Mouse (Mus musculus) lung, postnatal 36 days (tissue): Measurements from ENCODE around the gene Rab5if.
A peak's percentile ranks its signal among the peaks of the same experiment; 100 is the strongest.
"Not testable (repeated sequence)": the region's sequence is repeated elsewhere in the genome, so short reads cannot be mapped to it uniquely, and the experiment has no call there.

Experiments
- DNase-seq: peaks from one replicate; pipeline ENCODE4 v3.0.0; 2022; ENCODE audit warnings: mixed read lengths

The Rab5if gene

DNA sequence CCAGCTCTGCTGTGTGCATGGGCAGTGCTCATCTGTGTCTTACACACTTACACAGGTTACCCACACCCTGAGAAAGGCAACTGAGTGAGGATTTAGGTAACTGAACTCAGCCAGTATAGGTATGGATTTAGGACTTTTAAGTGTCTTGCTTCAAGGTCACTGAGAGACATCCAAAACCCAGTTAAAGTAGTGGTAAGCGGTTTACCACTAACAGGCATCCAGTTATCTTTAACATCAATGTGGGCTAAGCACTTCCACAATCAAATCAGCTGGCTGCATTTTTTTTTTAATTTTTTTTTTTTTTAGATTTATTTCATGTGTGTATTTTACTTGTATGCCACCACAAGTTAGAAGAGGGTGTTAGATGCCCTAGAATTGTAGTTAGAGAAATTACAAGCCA lies 6.6 kb upstream of the Rab5if start:
- no peak for DNase-seq

DNA sequence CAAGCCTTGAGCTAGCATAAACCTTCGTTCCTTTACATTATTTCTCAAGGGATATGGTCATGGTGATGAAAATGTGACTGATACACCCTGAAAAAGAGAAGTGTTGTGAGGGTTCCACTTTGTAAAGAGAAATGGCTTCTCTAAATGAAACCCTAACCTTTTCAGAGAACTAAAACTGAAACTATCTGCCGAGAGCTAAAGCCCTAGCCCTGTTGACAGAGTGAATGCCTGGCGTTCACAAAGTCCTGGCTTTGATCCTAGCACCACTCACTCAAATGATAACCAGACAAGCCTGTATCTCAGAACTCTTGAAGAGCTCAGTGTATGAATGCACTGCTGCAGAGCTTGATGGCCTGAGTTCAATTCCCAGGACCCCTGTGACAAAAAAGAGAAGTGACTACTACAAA lies 5.5 kb upstream of the Rab5if start:
- DNase-seq, result no peak

DNA sequence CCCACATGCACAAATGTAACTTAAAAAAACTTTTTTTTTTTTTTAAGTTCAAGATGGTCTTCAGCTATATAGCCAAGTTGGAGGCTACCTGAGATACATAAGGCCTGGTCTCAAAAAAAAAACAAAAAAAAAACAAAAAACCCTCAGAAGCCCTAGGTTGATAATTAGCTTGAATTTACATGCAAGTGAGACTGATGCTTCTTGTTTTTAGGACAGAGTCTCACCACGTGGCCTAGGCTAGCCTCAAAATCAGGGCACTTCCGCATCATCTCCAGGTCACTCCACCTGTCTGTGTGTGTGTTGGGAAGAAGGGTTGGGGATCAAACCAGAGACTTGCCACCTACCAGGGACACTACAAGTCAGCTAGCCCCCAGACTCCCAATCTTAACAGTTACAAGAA lies 5.1 kb upstream of the Rab5if start, which contains the start of gene 4930518I15Rik:
TSS of gene 4930518I15Rik (minus strand) at position 112 of the 400 bp plus-strand sequence.
- no peak for DNase-seq

DNA sequence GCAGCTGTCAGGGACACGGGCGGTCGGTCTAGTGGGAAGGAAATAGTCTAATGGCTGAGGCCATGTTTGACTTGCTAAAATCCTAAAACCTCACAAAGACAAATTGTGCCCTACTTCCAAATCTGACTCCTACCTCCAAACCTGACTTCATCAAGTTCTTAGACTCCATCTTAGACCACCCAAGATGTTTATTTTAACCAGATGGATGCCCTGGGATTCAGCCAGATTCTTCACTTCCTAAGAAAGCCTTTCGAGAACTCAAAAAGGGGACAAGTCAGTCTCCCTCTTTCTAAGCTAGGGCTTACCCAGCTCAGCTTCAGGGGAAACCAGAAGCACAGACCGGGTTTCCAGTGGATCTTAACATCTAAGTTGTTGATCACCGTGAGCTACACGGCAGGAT lies 4.3 kb upstream of the Rab5if start:
- no peak for DNase-seq

DNA sequence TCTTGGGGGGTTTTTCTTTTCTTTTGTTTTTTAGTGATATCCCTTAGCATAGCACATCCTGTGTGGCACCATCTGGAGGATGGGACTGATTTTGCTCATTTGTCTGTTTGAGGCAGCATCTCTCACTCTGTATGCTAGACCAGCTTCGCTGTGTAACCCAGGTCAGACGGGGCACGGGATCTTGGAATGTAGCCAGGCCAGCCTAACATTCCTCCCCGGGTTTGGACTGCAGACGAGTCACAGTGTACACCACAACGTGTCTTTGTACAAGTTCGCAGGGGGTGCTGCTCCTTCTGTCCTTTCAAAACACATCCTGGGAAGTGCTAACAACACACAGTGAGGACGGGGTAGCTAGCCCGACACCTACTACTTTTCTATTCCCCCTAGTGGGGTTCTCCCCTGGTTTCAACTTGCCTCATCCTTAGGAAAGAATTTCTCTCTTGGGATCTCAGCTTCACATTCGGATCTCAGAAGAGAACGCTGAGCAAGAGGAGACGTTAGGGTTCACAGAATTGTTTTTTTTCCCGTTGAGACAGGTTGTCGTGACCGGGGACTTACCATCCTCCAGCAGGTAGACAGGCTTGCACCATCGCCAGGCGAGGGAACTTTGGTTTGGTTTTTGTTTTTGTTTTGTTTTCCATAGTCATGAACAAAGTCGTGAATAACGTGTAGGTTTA lies 749 bp upstream of the Rab5if start:
- no peak for DNase-seq

DNA sequence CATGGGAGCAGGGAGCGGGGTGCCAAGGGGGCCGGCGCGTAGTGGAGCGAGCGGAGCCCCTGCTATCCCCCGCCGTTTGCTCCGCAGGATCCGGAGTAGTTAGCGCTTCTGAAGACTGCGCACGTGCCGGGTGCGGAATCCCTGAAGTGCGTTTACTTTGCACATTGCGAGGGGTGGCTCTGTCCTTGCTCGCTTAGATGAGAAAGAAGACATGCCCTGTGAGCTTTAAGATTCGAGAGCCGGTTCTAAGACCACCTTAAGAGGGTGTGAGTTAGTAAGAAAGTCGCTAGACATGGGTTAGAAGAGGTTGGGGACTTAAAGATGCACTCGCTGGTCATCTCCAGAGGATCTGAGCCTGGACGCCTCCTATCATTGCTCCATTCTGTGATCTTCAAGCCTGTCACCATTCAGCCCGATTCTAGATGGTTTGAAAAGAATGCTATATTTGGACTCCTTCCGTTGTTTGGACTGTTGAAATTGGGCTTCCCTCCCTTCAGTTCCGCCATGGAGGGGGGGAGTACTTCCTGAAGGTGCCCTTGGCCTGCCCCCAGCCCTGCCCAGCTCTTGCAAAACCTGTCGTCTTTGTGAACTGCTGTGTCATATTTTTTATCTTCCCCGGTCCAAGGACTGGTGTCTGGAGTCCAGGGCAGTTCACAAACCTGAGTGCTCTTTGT lies 696 bp downstream of the Rab5if start:
- peak; percentile 89 for DNase-seq

DNA sequence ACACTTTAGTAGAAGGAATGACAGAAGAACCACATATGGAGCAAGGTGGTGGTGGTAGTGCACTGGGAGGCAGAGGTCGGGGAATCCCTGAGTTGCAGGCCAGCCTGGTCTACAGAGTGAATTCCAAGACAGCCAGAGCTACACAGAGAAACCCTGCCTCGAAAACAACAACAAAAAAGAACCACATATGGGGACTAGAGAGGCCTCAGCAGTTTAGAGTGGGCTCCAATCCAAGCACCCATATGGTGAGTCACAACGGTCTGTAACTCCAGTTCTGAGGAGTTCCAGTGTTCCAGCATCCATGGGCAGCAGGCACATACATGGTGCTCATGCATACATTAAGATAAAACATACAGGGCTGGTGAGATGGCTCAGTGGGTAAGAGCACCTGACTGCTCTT lies 1.6 kb downstream of the Rab5if start:
- DNase-seq, result no peak

DNA sequence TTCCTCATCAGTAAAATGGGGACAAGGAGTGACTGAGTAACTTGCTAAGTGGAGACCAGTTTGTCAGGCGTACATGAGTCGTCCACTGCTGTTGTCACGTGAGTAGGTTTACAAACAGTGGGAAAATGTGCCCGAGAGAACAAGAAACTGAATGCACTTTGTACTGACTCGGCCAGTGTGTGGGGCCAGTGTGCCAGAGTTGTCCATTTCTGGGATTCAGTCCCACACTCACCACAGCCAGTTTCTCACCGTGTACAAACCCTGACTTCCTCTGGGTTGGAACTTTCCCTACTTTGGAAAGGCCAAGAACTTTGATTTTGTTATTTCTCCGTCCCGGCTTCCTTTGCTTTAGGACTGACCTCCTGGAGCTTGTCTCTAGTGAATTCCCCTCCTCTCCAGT lies 6.1 kb downstream of the Rab5if start:
- DNase-seq, result no peak

DNA sequence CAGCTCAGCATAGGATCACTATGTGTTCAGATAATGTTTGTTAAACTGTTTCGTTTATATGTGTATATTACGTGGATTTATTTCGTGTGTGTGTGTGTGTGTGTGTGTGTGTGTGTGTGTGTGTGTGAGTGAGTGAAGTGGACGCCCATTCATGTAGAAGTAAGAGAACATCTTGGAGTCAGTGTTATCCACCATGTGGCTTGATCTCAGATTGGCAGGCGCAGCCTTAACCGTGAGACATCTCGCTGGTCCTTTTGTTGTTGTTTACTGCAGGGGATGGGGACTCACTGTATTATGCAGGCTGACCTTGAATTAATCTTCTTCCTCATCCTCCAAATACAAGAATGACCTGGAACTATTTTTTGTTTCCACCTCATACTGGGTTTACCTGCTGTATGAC lies 6.6 kb downstream of the Rab5if start:
- no peak for DNase-seq

DNA sequence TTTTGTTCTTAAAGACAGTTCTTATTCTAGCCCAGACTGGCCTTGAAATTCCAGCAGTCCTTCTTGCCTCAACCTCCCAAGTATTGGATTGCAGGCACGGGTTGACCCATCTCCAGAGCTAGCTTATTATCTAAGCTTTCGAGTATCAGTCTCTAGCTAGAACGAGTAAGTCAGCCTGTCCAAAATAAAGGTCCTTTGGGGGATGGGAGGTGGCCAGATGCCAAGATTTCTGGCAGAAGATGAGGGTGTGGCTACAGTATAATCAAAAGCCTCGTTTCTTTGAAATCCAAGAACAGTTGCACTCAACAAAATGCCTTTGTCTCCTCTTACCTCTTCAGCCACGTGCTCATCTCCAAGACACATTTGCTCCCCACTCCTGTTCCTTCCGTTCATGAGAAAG lies 7.6 kb downstream of the Rab5if start:
- DNase-seq, result no peak

DNA sequence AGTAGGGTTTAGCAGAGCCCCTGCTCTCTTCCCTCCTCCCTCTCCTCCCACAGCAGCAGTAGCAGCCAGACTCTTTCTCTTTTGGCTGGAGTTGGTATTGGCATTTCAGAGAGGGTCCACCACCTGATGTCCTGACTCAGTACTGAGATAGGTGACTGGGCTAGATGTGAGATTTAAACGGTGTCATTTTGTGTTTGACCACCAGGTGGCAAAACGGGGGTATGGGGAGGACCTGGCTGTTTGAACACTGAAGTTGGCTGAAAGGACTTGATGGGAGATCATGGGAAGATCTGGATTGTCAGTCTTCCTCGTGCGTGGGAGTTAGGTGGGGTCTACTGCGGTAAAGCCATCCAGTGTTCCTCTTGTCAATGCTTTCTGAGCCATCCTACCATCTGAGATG lies 10.7 kb downstream of the Rab5if start:
- peak; percentile 61 for DNase-seq

DNA sequence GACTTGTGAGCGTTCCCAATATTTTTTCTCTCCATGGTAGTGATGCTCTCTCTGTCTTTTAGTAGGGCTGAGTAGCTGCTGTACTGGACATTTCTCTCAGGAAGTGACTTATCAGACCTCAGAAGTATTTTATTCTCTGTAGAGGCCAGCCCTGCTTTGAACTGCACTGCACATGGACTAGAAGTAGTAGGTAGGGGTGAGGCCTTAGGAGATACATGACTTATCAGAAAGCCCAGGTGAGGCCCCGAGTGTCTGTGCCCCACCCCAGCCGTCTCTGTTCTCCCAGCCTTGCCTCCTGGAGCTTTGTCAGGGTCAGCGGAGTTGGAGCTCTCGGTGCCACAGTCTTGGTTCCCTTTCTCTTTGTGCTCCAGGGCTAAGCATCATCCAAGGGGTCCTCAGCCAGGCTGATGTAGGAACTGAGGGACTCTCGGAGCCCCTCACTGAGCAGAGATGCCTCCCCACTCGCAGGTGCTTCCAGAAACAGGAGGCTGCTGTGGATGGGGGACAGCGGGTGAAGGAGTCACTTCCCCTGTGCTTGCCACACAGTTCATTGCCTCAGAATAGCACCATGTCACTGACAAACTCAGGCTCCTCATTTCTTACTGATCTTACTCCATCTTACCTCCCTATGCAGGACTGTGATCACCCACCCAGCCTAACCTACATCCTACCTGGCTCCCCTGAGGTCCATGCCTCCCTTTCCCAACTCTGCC lies 11.3 kb downstream of the Rab5if start:
- DNase-seq, result no peak

DNA sequence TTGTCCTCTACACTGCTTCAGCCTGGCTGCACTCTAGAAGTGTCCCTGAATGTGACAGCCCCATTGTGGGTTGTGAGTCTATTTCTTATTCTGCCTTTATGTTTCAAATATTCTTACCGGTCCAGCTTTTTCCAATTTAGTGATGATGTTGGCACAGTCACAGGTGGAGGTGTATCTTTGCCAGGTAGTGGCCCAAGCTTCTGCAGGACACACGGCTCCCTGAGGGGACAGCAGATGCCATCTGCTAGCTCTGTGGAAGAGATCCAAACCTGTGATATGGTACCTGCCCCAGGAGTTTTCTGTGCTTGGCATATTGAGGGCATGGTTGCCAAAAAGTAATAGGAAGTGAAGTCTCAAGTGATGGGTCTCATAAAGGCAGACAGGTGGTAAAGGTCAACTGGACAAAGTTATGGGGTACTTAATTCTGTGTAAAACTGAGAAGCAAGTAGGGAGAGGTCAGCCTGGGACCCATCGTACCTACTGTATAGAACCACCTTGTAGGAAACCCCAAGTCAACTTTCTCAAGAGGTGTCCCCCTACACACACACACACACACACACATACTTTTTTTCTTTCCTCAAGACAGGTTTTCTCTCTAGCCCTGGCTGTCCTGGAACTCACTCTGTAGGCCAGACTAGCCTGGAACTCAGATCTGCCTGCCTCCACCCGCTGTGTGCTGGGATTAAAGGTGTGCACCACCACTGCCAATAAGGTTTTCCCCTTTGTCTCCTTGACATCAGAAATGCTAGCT lies 12.0 kb downstream of the Rab5if start:
- DNase-seq, result no peak

DNA sequence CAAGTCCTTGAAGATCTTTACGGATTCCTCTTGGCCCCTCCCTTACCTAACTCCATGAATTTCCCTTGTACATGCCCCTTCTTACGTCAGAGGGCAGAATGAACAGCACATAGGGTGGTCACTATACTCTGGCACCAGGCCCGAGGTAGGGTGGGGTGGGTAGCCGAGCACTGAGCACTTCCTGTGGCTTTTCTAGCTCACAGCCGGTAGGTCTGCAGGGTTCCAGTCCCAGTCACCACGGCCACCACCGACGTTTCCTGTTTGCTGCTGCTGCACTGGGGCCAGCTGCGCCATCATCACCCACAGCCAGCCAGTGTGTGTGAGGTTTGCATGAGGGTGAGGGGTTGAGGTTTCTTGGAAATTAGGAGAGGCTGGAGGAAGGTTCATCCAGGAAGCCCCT lies 14.8 kb downstream of the Rab5if start:
- DNase-seq, result peak; percentile 52

DNA sequence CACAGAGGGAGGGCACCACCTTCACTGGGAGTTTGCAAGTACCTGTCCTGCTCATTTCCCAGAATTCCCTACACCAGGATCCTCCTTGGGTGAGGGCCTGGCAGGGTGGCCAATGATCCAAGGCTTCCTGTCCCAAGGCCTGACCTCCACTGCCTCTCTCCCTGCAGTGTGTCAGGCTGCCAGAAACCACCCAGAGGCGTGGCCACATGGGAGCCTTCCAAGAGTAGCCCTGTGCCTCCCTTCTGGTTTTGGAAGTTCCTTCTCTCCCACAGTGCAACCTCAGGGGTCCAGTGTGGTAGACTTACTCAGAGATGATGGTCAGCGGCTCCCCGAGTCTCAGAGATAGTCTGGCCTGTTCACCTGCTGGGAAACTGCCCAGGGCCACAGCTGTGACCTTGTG lies 16.6 kb downstream of the Rab5if start:
- no peak for DNase-seq

DNA sequence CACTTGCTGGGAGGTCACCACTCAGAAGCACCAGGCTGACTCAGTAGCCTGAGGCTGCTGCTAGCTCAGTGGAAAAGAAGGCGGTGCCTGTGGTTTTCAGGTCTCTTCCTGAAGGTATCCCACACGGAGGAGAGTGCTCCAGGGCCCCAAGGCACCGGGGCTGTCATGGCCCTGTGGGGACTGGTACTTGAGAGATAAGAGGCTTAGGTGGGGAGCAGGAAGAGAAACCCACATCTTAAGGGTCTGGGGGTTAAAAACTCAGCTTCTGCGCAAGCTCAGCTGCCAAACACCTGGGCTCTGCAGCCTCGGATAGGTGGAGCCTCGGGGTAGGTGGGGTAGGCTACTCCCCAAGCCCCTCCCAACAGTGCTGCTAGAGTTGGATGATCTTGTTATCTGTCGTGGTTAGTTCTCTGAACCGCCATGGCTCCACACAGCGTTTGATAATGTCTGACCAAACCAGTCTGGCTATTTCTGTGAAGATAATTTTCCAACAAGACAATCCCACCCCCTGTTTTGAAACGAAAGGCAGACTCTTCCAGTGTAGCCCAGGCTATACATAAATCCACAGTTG lies 19.6 kb downstream of the Rab5if start:
- no peak for DNase-seq

DNA sequence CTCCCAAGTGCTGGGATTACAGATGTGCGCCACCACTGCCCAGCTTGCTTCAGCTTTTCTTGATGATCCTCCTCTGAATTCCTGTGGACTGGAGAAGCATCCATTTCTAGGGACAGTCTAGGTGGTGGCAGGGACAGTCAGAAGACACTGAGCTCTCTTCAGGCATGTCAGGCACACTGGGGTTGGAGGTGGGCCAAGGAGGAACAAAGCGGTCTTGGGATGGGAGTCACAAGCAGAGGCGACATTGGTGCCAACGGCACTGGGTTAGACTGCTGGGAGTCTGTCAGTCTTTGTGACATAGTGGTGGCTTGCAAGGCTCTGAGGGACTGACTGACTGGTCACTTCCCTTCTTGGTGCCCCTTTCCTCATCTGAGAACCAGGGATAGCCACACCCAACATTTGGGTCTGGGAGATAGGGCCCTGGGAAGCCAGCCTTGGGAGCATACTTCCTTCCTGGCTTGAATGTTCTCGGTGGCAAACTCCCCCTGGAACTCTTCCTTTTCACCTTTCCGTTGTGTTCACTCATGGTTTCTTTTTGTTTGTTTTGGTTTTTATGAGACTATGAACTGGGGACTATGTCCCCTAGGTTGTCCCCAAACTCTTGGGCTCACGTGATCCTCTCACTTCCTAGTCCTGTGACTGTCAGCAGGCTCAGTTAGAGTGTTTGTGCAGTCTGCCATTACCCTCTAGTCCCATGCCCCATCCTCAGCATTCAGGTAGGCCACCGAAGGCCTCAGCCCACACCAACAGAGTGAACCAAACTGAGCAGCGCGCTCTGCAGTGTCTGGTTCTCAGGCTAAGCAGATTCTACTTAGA lies 21.7 kb downstream of the Rab5if start:
- peak; percentile 29 for DNase-seq

DNA sequence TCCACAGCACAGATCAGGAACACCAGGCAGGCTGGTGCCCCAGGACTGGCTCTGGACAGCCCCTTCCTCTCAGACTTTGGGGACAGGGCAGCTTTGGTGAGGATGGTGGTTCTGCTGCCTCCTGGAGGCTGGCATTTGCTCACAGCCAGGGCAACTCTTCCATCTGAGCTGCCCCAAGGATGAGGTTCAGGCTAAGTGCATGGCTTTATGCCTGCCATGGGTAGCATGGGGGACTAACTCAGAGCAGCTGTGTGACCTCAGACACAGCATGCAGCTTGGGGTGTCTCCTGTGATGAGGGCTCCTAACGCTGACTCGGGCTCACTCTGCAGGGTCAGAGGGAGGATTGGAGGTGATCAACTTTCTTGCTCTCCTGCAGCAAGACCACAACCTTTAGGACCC lies 22.7 kb downstream of the Rab5if start:
- not testable (repeated sequence) for DNase-seq

DNA sequence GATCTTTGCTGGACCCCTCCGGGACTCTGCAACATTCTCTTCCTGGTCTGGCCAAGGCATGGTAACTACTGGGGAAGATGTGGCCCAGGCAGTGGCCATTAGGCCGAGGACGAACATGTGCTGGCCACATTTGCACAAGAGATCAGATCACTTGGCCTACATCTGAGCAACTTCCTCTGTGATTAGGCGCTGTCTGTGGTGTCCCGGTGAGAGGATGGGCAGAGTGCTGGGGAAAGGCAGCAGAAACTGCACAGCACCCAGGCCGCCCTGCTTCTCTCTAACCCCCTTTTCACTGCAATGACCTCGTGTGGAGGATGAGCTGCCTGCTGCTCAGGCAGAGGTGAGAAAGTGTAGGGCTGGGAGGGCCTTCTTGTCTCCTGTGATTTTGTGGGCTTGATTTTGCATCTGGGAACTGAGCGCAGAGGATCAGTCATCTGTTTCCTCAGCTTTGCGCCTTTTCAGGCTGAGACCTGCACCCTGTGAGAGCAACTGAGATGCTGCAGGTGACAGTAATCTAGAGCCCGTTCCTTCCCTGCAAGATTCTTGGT lies 23.2 kb downstream of the Rab5if start:
- no peak for DNase-seq

DNA sequence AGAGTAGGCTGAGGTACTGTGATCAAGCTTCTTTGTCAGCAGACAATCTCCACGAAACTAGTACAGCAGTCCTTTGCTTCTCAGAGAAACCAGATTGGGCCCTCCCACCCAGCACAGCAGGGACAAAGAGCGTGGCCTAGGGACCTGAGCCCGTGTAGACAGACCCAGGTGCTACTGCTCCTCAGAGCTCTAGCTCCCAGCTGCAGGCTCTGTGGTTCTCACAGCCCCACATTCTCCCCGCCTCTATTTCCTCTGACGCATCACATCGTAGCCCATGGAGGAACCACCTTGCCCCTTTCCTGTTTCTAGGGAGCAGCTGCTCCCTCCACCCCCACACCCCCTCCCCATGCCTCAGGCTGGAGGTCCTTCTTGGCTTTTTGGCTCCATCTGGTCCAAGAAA lies 24.1 kb downstream of the Rab5if start, which contains the start of gene Sla2:
TSS of gene Sla2 (minus strand) at position 176 of the 400 bp plus-strand sequence.
- DNase-seq, result no peak

DNA sequence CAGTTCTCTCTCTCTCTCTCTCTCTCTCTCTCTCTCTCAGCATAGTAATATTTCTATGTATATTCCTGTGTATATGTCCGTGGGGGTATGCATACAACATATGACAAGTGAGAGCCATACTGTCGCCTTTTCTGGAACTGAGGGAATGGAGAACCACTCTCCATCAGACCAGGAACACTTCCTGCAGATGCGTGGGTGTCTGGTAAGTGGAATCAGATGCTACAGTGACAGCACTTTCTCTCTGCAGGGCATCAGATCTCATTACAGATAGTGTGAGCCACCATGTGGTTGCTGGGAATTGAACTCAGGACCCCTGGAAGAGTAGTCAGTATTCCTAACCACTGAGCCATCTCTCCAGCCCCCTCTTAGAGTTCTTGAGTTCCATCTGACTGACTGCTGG lies 25.6 kb downstream of the Rab5if start:
- DNase-seq, result no peak

DNA sequence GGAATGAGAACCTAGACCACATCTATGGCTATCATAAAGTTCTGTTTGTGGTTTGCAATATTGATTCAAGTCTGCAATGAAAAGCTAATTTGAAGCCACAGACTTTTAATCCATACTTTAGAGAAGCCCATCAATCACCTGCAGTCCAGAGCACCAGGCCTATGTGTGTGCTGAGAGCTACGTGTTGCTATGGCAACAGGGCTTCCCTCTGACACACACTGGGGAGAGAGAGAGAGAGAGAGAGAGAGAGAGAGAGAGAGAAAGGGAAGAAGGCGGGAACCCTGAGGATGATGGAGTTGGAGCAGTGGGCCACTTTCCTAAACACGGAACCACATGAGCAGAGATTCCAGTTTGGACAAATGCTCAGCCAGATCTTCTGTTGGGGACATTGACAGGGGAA lies 29.3 kb downstream of the Rab5if start:
- no peak for DNase-seq
